Mouse (Mus musculus) forebrain, embryonic 16.5 days (tissue): Measurements from ENCODE around the gene Diaph2. TPM values are rescaled to one million over a fixed set of nuclear protein-coding genes. Genes with fewer than 3 reads are reported as not detected.
"Not testable (repeated sequence)": the region's sequence is repeated elsewhere in the genome, so short reads cannot be mapped to it uniquely, and the experiment has no call there.

ENCODE experiments used
- ATAC-seq: fragments of 200-750 bp; cut with Nextera tagmentation; 2 replicates; pipeline ENCODE4 v1.8.0; 2017; ENCODE audit warnings: mild to moderate bottlenecking, moderate library complexity
- H3K27ac ChIP-seq: fragments of 300-500 bp; sonication (generic); 2 replicates; pipeline ENCODE4 v1.5.1; 2014; ENCODE audit warnings: low read length, control low read depth
- H3K27me3 ChIP-seq: fragments of 300-500 bp; sonication (generic); replicated peaks from 2 replicates; pipeline ENCODE4 v1.6.1; 2014; ENCODE audit warnings: low read length; ENCODE audit not compliant: control insufficient read depth, insufficient read depth
- H3K36me3 ChIP-seq: fragments of 300-500 bp; sonication (generic); 2 replicates; pipeline ENCODE4 v1.6.1; 2014; ENCODE audit not compliant: control insufficient read depth, insufficient read depth
- H3K4me1 ChIP-seq: fragments of 300-500 bp; sonication (generic); replicated peaks from 2 replicates; pipeline ENCODE4 v1.6.1; 2014; ENCODE audit warnings: low read length; ENCODE audit not compliant: control insufficient read depth, insufficient read depth
- H3K4me2 ChIP-seq: fragments of 300-500 bp; sonication (generic); 2 replicates; pipeline ENCODE4 v1.6.1; 2014; ENCODE audit warnings: mild to moderate bottlenecking, low read length, control low read depth
- H3K4me3 ChIP-seq: fragments of 300-500 bp; sonication (generic); replicated peaks from 2 replicates; pipeline ENCODE4 v1.5.1; 2014; ENCODE audit warnings: mild to moderate bottlenecking, low read length, control low read depth
- H3K9ac ChIP-seq: fragments of 300-500 bp; sonication (generic); replicated peaks from 2 replicates; pipeline ENCODE4 v1.6.1; 2014; ENCODE audit warnings: low read depth, low read length, control low read depth
- H3K9me3 ChIP-seq: fragments of 300-500 bp; sonication (generic); 2 replicates; pipeline ENCODE4 v1.6.1; 2016; ENCODE audit warnings: low read length; ENCODE audit not compliant: control insufficient read depth
- WGBS: fragments of 180-500 bp; shearing (Covaris S2); extraction: QIAGEN DNeasy Blood & Tissue Kit; methylation state at CpG from one replicate; pipeline ENCODE4 v1.1.7; 2014; 5-methylcytosine and 5-hydroxymethylcytosine counted together
- polyA plus RNA-seq: library from polyadenylated mRNA; unstranded; fragments of >200 nt; fragmentation: Nextera tagmentation; extraction: Ambion mirVana; gene quantifications from 2 replicates; pipeline ENCODE4 v1.2.1, GENCODE M21; 2015

Diaph2 gene
- polyA plus RNA-seq, 1 experiment from 2014 or later = 5.3 TPM

DNA sequence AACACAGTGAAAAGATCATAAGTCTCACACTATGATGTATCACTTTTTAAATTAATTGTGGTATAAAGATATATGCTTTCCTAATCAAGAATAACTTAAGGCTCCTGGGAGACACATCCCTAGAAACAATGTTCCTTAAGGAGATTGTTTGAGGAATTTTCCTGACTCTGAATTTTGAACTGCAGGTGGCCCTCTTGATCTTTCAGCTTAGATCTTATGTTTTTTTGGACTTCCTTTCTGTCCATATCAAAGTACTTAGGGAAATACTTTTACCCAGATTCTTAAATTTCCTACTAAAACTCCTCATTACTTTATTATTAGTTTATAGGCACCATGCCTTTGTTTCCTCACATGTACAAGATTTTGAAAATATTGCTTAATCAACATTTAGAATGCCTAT lies 258.7 kb downstream of the Diaph2 start:
- no peak overlapping the region for H3K27ac ChIP-seq
- no peak for ATAC-seq
- H3K9ac ChIP-seq = no peak overlapping the region
- H3K4me3 ChIP-seq = no peak overlapping the region
- no peaks in the 10 kb centered on the region for H3K36me3 ChIP-seq
- H3K9me3 ChIP-seq = no peaks in the 10 kb centered on the region
- H3K27me3 ChIP-seq = no peaks in the 10 kb centered on the region
- no peaks in the 10 kb centered on the region for H3K4me1 ChIP-seq
- H3K4me2 ChIP-seq = no peak overlapping the region

DNA sequence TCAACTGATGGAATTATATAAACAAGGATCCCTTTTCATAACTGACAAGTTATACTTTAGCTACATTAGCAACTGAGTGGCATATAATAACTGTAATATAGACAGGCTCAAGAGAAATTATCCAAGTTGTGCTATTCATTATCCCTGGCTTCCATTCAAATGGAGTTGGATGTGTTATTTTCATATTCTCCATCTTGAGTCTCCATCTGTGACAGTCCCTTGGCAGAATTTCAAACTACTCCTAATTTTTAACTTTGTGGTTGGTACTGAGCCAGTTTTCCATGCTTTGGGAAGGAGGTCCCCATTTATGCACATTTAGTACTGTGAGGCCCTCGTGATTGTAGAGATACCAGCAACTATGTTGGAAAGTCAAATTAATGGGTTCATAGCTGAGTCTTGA lies 270.2 kb downstream of the Diaph2 start:
- Histone ChIP-seq H3K4me2 (no peak overlapping the region), H3K27me3 (no peaks in the 10 kb centered on the region), H3K9ac (no peak overlapping the region), H3K4me3 (no peak overlapping the region), H3K36me3 (no peaks in the 10 kb centered on the region), H3K4me1 (no peaks in the 10 kb centered on the region), H3K27ac (no peak overlapping the region), H3K9me3 (no peaks in the 10 kb centered on the region)
- no peak for ATAC-seq
- 47% methylated on average over 1 of the region's 1 CpGs for WGBS

DNA sequence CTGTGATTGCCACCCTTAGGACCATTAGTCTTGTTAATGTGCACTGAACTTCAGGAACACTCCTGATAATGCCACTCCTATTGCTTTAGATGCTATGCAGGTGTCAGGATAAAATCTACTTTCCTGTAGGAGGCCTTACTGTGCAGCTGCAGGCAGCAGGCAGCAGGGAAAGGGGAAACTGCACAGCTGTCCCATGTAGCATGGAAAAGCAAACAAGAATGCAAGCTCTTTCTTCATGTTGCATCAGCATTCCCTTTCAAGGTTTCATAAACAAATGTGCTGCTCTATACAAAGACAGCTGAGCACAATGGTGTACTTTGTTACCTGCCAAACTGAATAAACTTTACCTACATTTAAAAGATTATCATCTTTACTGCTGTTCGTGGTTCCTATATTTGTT lies 295.0 kb downstream of the Diaph2 start:
- Histone ChIP-seq H3K9ac (no peak overlapping the region), H3K4me2 (no peak overlapping the region), H3K9me3 (no peaks in the 10 kb centered on the region), H3K4me1 (no peaks in the 10 kb centered on the region), H3K27me3 (no peaks in the 10 kb centered on the region), H3K27ac (no peak overlapping the region), H3K4me3 (no peak overlapping the region), H3K36me3 (no peaks in the 10 kb centered on the region)
- ATAC-seq = no peak
- 51% methylated on average over 1 of the region's 1 CpGs for WGBS

DNA sequence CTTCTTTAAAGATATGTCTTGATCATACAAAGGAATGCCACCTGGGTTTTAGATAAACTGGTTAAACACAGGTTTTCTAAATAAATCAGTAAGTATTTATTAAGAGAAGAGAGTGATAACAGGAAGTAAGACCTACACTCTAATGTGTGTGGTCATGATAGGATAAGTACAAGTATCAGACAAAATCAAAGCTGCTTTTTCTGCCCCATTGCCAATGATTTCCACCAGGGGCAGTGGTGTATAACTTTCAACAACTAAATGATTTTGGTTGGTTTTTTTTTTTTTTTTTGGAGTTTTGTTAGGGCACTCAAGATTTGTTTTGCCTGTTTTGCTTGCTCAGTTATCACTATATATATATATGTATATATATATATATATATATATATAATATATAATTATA lies 399.7 kb downstream of the Diaph2 start:
- Histone ChIP-seq H3K36me3 (no peaks in the 10 kb centered on the region), H3K27me3 (no peaks in the 10 kb centered on the region), H3K27ac (no peak overlapping the region), H3K4me1 (no peaks in the 10 kb centered on the region), H3K9me3 (no peaks in the 10 kb centered on the region), H3K4me3 (no peak overlapping the region), H3K4me2 (no peak overlapping the region), H3K9ac (no peak overlapping the region)
- ATAC-seq = no peak

DNA sequence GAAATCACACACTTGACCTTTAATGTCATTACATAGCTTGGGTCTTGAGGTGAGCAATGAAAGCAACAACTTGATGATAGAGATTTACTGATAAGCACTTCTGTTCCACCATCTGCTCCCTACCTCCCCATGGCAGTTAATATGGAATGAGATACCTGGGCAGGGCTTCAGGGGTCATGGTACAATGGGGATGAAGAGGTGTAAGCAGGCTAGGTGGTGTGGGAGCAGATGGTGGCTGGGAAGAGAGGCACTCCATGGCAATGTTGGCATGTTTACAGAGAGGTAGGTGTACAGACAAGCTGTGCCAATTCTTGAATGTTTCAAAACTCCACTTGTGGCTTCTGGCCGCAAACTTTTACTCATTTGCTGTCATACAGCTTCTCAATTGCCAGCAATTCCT lies 402.6 kb downstream of the Diaph2 start:
- no peak for ATAC-seq
- H3K4me2 ChIP-seq = no peak overlapping the region
- no peaks in the 10 kb centered on the region for H3K36me3 ChIP-seq
- H3K9me3 ChIP-seq = no peaks in the 10 kb centered on the region
- H3K4me1 ChIP-seq = no peaks in the 10 kb centered on the region
- no peaks in the 10 kb centered on the region for H3K27me3 ChIP-seq
- WGBS = 89% methylated on average over 1 of the region's 1 CpGs
- H3K4me3 ChIP-seq = no peak overlapping the region
- H3K9ac ChIP-seq = no peak overlapping the region
- no peak overlapping the region for H3K27ac ChIP-seq

DNA sequence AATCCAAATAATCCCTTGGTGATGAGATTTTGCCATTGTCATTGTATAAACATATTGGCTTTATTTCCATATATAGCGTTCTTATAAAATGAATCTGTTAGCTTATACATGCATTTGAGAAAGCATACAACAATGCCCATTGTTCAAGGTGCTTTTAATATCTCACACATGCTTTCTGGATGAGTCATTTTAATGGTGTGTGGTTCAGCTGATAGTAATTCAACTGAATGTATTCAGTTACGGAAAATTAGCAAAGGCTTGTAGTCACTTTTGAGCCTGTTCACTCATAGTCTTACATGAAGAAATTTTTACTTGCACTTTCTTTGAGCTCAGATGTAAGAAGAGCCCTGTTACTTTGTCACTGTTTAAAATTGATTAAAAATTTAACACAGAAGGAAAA lies 423.6 kb downstream of the Diaph2 start:
- ATAC-seq = no peak
- Histone ChIP-seq H3K4me2 (no peak overlapping the region), H3K27ac (no peak overlapping the region), H3K4me3 (no peak overlapping the region), H3K36me3 (no peaks in the 10 kb centered on the region), H3K9me3 (no peaks in the 10 kb centered on the region), H3K27me3 (no peaks in the 10 kb centered on the region), H3K4me1 (no peaks in the 10 kb centered on the region), H3K9ac (no peak overlapping the region)
- 83% methylated on average over 2 of the region's 2 CpGs for WGBS

DNA sequence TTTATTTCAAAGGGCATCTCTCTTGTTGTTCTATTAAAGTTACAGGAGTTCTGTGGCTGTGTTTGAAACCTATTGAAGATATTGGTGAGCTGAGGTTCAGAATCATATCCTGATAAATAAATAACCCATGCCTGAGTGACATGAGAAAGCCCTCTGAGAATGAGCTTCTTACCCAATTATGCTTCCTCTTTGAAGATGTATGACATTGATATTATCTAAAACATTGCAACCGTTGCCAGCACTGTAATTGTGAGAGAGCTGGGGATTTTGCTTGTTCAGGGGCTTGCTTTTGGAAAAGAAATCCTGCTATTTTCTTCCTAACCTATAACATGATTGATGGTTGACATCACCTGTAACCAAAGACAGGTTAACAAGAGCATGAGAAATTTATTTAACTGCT lies 438.3 kb downstream of the Diaph2 start:
- Histone ChIP-seq H3K9ac (no peak overlapping the region), H3K4me3 (no peak overlapping the region), H3K4me2 (no peak overlapping the region), H3K27ac (no peak overlapping the region), H3K27me3 (no peaks in the 10 kb centered on the region), H3K4me1 (no peaks in the 10 kb centered on the region), H3K36me3 (no peaks in the 10 kb centered on the region), H3K9me3 (no peaks in the 10 kb centered on the region)
- ATAC-seq = no peak
- WGBS = 48% methylated on average over 1 of the region's 1 CpGs

DNA sequence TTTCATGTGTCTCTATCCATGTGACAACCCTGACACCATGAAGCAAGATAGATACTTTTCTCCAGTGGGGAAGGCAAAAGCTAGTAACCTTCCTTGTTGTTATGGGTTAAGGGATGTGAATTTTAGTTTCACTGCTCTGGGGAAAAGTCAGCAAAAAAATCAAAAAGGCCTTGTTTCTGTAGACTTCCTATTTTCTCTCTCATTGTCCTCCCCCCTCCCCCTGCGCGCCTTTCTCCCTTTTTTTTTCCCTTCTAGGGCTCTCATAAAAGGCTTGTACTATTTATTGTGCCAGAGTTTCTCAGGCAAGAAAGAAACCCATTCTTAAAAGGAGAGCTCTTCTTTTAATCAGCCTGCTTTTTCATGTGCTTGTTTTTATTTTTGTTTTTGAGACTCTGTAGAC lies 438.9 kb downstream of the Diaph2 start:
- no peaks in the 10 kb centered on the region for H3K4me1 ChIP-seq
- no peak overlapping the region for H3K4me3 ChIP-seq
- no peak overlapping the region for H3K27ac ChIP-seq
- H3K9me3 ChIP-seq = no peaks in the 10 kb centered on the region
- no peak overlapping the region for H3K4me2 ChIP-seq
- WGBS = 17% methylated on average over 2 of the region's 2 CpGs
- ATAC-seq = no peak
- no peak overlapping the region for H3K9ac ChIP-seq
- H3K27me3 ChIP-seq = no peaks in the 10 kb centered on the region
- H3K36me3 ChIP-seq = no peaks in the 10 kb centered on the region

DNA sequence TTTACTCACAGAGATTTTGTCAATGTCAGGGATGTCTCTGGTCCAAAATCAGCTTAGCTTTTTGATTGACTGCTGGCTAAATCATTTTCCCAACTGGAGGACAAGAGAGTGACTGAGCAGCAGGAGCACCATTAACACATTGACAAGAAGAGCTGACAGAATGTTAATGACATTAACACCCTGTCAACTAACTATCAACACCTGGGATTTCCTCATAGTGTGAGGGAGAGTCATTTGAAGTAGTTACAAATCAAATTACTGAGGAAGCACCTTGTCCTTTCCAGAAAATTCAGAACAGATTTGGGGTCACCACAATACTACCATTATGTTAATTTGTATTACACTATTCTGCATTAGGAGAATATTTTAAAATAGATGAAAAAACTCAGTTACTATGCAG lies 439.7 kb downstream of the Diaph2 start:
- Histone ChIP-seq H3K4me3 (no peak overlapping the region), H3K27ac (no peak overlapping the region), H3K9ac (no peak overlapping the region), H3K27me3 (no peaks in the 10 kb centered on the region), H3K36me3 (no peaks in the 10 kb centered on the region), H3K4me2 (no peak overlapping the region), H3K4me1 (no peaks in the 10 kb centered on the region), H3K9me3 (no peaks in the 10 kb centered on the region)
- ATAC-seq = peak; percentile 87

DNA sequence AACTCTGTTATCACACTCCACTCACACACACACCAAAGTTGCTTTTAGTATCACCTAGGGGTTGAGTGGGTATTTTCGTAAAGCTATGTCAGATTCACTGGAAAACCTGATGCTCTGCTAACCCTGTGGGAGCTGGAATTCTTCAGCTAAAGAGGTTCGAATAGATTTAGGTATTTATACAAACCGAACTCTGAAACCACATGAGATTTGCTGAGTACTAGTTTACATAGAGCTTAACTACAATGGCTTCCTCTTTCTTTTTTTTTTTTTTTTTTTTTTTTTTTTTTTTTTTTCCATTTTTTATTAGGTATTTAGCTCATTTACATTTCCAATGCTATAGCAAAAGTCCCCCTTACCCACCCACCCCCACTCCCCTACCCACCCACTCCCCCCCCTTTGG lies 447.9 kb downstream of the Diaph2 start:
- not testable (repeated sequence) for H3K9ac ChIP-seq, ATAC-seq, H3K27me3 ChIP-seq, H3K4me3 ChIP-seq, H3K9me3 ChIP-seq, H3K4me2 ChIP-seq, H3K4me1 ChIP-seq, H3K27ac ChIP-seq, H3K36me3 ChIP-seq
- WGBS = 92% methylated on average over 3 of the region's 3 CpGs
